Mouse (Mus musculus) liver, adult 2 months (tissue): ENCODE measurements around the gene Arhgap35.

Experiments
- CTCF ChIP-seq: fragments of 200-500 bp; IDR thresholded peaks from 2 replicates; pipeline ENCODE4 v1.5.1; 2011; ENCODE audit warnings: low read depth, low read length, control low read depth
- POLR2A ChIP-seq: fragments of 200-500 bp; IDR thresholded peaks from 2 replicates; pipeline ENCODE4 v1.6.1; 2011; ENCODE audit warnings: low read length, control low read depth; ENCODE audit not compliant: insufficient read depth; ENCODE audit errors: extremely low read depth

- TF ChIP-seq POLR2A (no peak), CTCF (no peak)
Observed at GRCm38 (mm10) chr7:16614171-16614887, 464 bp downstream of the Arhgap35 start.
